Mouse (Mus musculus) forebrain, embryonic 12.5 days (tissue): ENCODE results near the gene Ephb2. TPM values are rescaled to one million over a fixed set of nuclear protein-coding genes. Genes with fewer than 3 reads are reported as not detected.

Experiments
- ATAC-seq: fragments of 200-750 bp; cut with Nextera tagmentation; 2 replicates; pipeline ENCODE4 v1.8.0; 2017; ENCODE audit warnings: moderate TSS enrichment; ENCODE audit not compliant: low FRiP score
- H3K27ac ChIP-seq: fragments of 300-500 bp; sonication (generic); 2 replicates; pipeline ENCODE4 v1.5.1; 2016; ENCODE audit warnings: mild to moderate bottlenecking
- H3K27me3 ChIP-seq: fragments of 300-500 bp; sonication (generic); 2 replicates; pipeline ENCODE4 v1.6.1; 2016; ENCODE audit warnings: mild to moderate bottlenecking
- H3K36me3 ChIP-seq: fragments of 300-500 bp; sonication (generic); replicated peaks from 2 replicates; pipeline ENCODE4 v1.6.1; 2016; ENCODE audit warnings: mild to moderate bottlenecking
- H3K4me1 ChIP-seq: fragments of 300-500 bp; sonication (generic); 2 replicates; pipeline ENCODE4 v1.6.1; 2016
- H3K4me2 ChIP-seq: fragments of 300-500 bp; sonication (generic); 2 replicates; pipeline ENCODE4 v1.6.1; 2016; ENCODE audit warnings: mild to moderate bottlenecking, moderate library complexity
- H3K4me3 ChIP-seq: fragments of 300-500 bp; sonication (generic); replicated peaks from 2 replicates; pipeline ENCODE4 v1.5.1; 2016; ENCODE audit warnings: mild to moderate bottlenecking
- H3K9ac ChIP-seq: fragments of 300-500 bp; sonication (generic); 2 replicates; pipeline ENCODE4 v1.6.1; 2016; ENCODE audit warnings: mild to moderate bottlenecking
- H3K9me3 ChIP-seq: fragments of 300-500 bp; sonication (generic); 2 replicates; pipeline ENCODE4 v1.6.1; 2016
- WGBS: fragments of 180-500 bp; shearing (Covaris S2); methylation state at CpG from one replicate; pipeline ENCODE4 v1.1.7; 2016; 5-methylcytosine and 5-hydroxymethylcytosine counted together
- polyA plus RNA-seq: library from polyadenylated mRNA; unstranded; fragments of >200 nt; fragmentation: Nextera tagmentation; extraction: Ambion mirVana; gene quantifications from 2 replicates; pipeline ENCODE4 v1.2.1, GENCODE M21; 2016

Ephb2 gene
- polyA plus RNA-seq, 1 experiment from 2014 or later: 30.2 TPM

GRCm38 (mm10) chr4:136685431-136685869 is 150.3 kb downstream of the Ephb2 start:
- Histone ChIP-seq H3K27ac (no peak overlapping the region), H3K4me1 (peaks cover 24% of the 10 kb centered on the region), H3K27me3 (no peaks in the 10 kb centered on the region), H3K36me3 (peaks cover 57% of the 10 kb centered on the region), H3K9ac (no peak overlapping the region), H3K4me3 (no peak overlapping the region), H3K9me3 (no peaks in the 10 kb centered on the region), H3K4me2 (no peak overlapping the region)
- no peak for ATAC-seq
- 51% methylated on average over 10 of the region's 10 CpGs for WGBS

GRCm38 (mm10) chr4:136684485-136684884 is 151.3 kb downstream of the Ephb2 start:
- no peak overlapping the region for H3K9ac ChIP-seq
- ATAC-seq: 0 out of 2 replicates have a peak, but pooled peaks have one; percentile 20
- H3K4me2 ChIP-seq: no peak overlapping the region
- H3K4me3 ChIP-seq: no peak overlapping the region
- H3K9me3 ChIP-seq: no peaks in the 10 kb centered on the region
- H3K4me1 ChIP-seq: peaks cover 33% of the 10 kb centered on the region
- peaks cover 53% of the 10 kb centered on the region for H3K36me3 ChIP-seq
- 85% methylated on average over 6 of the region's 6 CpGs for WGBS
- no peak overlapping the region for H3K27ac ChIP-seq
- no peaks in the 10 kb centered on the region for H3K27me3 ChIP-seq

GRCm38 (mm10) chr4:136680641-136681040 is 155.1 kb downstream of the Ephb2 start:
- Histone ChIP-seq H3K4me1 (peaks cover 37% of the 10 kb centered on the region), H3K9ac (no peak overlapping the region), H3K4me3 (no peak overlapping the region), H3K9me3 (no peaks in the 10 kb centered on the region), H3K27ac (peak overlapping the region; percentile 51), H3K4me2 (no peak overlapping the region), H3K27me3 (no peaks in the 10 kb centered on the region), H3K36me3 (peaks cover 55% of the 10 kb centered on the region)
- 77% methylated on average over 14 of the region's 14 CpGs for WGBS
- no peak for ATAC-seq

- no peak overlapping the region for H3K4me2 ChIP-seq
- H3K9me3 ChIP-seq: no peaks in the 10 kb centered on the region
- H3K27ac ChIP-seq: 0 out of 2 replicates have a peak overlapping the region, but pooled peaks have one; percentile 2
- 90% methylated on average over 8 of the region's 8 CpGs for WGBS
- peaks cover 37% of the 10 kb centered on the region for H3K4me1 ChIP-seq
- H3K4me3 ChIP-seq: no peak overlapping the region
- no peak overlapping the region for H3K9ac ChIP-seq
- no peaks in the 10 kb centered on the region for H3K27me3 ChIP-seq
- ATAC-seq: no peak
- peaks cover 62% of the 10 kb centered on the region for H3K36me3 ChIP-seq
Measured at GRCm38 (mm10) chr4:136679221-136679620, 156.6 kb downstream of the Ephb2 start.

GRCm38 (mm10) chr4:136678480-136678879 is 157.3 kb downstream of the Ephb2 start:
- Histone ChIP-seq H3K4me2 (no peak overlapping the region), H3K9me3 (no peaks in the 10 kb centered on the region), H3K4me1 (peaks cover 37% of the 10 kb centered on the region), H3K27me3 (no peaks in the 10 kb centered on the region), H3K4me3 (no peak overlapping the region), H3K27ac (0 out of 2 replicates have a peak overlapping the region, but pooled peaks have one; percentile 51), H3K9ac (no peak overlapping the region), H3K36me3 (peaks cover 62% of the 10 kb centered on the region)
- peak; percentile 36; the same call in 1 of the 2 replicates for ATAC-seq
- 5% methylated on average over 3 of the region's 3 CpGs for WGBS

- Histone ChIP-seq H3K27ac (no peak overlapping the region), H3K27me3 (no peaks in the 10 kb centered on the region), H3K4me2 (no peak overlapping the region), H3K4me1 (peaks cover 13% of the 10 kb centered on the region; the same call in 1 of the 2 replicates), H3K36me3 (peaks cover 69% of the 10 kb centered on the region), H3K9me3 (no peaks in the 10 kb centered on the region), H3K4me3 (no peak overlapping the region), H3K9ac (no peak overlapping the region)
- WGBS: 94% methylated on average over 9 of the region's 9 CpGs
- ATAC-seq: no peak
Measured at GRCm38 (mm10) chr4:136675439-136675838, 160.3 kb downstream of the Ephb2 start.

GRCm38 (mm10) chr4:136672335-136673090 is 163.3 kb downstream of the Ephb2 start:
- H3K27ac ChIP-seq: no peak overlapping the region
- ATAC-seq: no peak
- no peaks in the 10 kb centered on the region for H3K9me3 ChIP-seq
- no peaks in the 10 kb centered on the region for H3K27me3 ChIP-seq
- no peak overlapping the region for H3K4me2 ChIP-seq
- H3K4me3 ChIP-seq: no peak overlapping the region
- H3K36me3 ChIP-seq: peaks cover 90% of the 10 kb centered on the region
- 90% methylated on average over 19 of the region's 19 CpGs for WGBS
- H3K9ac ChIP-seq: no peak overlapping the region
- H3K4me1 ChIP-seq: no peaks in the 10 kb centered on the region; the same call in 1 of the 2 replicates

- H3K36me3 ChIP-seq: peaks cover 82% of the 10 kb centered on the region
- H3K4me1 ChIP-seq: no peaks in the 10 kb centered on the region
- H3K9ac ChIP-seq: no peak overlapping the region
- H3K9me3 ChIP-seq: 0 out of 2 replicates have a peak, but pooled peaks cover 7% of the 10 kb centered on the region
- ATAC-seq: no peak
- no peaks in the 10 kb centered on the region for H3K27me3 ChIP-seq
- H3K4me2 ChIP-seq: no peak overlapping the region
- H3K27ac ChIP-seq: no peak overlapping the region
- no peak overlapping the region for H3K4me3 ChIP-seq
- 73% methylated on average over 10 of the region's 10 CpGs for WGBS
Measured at GRCm38 (mm10) chr4:136667757-136668156, 168.0 kb downstream of the Ephb2 start.

- no peaks in the 10 kb centered on the region for H3K27me3 ChIP-seq
- no peak overlapping the region for H3K4me2 ChIP-seq
- no peak overlapping the region for H3K27ac ChIP-seq
- 73% methylated on average over 4 of the region's 4 CpGs for WGBS
- no peak for ATAC-seq
- H3K9ac ChIP-seq: no peak overlapping the region
- no peaks in the 10 kb centered on the region for H3K4me1 ChIP-seq
- peaks cover 76% of the 10 kb centered on the region for H3K36me3 ChIP-seq
- 0 out of 2 replicates have a peak, but pooled peaks cover 7% of the 10 kb centered on the region for H3K9me3 ChIP-seq
- H3K4me3 ChIP-seq: no peak overlapping the region
Measured at GRCm38 (mm10) chr4:136666002-136666401, 169.8 kb downstream of the Ephb2 start.

GRCm38 (mm10) chr4:136665068-136665467 is 170.7 kb downstream of the Ephb2 start:
- Histone ChIP-seq H3K4me1 (no peaks in the 10 kb centered on the region), H3K4me2 (no peak overlapping the region), H3K36me3 (peaks cover 78% of the 10 kb centered on the region), H3K27me3 (no peaks in the 10 kb centered on the region), H3K27ac (no peak overlapping the region; the same call in 1 of the 2 replicates), H3K4me3 (no peak overlapping the region), H3K9ac (no peak overlapping the region), H3K9me3 (0 out of 2 replicates have a peak, but pooled peaks cover 7% of the 10 kb centered on the region)
- ATAC-seq: no peak
- WGBS: 82% methylated on average over 9 of the region's 9 CpGs

GRCm38 (mm10) chr4:136657914-136658313 is 177.9 kb downstream of the Ephb2 start:
- no peak for ATAC-seq
- Histone ChIP-seq H3K4me2 (no peak overlapping the region), H3K4me3 (no peak overlapping the region), H3K9me3 (no peaks in the 10 kb centered on the region), H3K9ac (no peak overlapping the region), H3K27me3 (no peaks in the 10 kb centered on the region), H3K4me1 (peaks cover 5% of the 10 kb centered on the region), H3K36me3 (peaks cover 84% of the 10 kb centered on the region), H3K27ac (no peak overlapping the region)
- 76% methylated on average over 3 of the region's 3 CpGs for WGBS

- Histone ChIP-seq H3K9ac (no peak overlapping the region), H3K27me3 (no peaks in the 10 kb centered on the region), H3K4me1 (peaks cover 28% of the 10 kb centered on the region), H3K4me3 (no peak overlapping the region), H3K9me3 (no peaks in the 10 kb centered on the region), H3K27ac (no peak overlapping the region), H3K36me3 (peaks cover 49% of the 10 kb centered on the region), H3K4me2 (no peak overlapping the region)
- no peak for ATAC-seq
- WGBS: 87% methylated on average over 10 of the region's 10 CpGs
Measured at GRCm38 (mm10) chr4:136653692-136654234, 182.0 kb downstream of the Ephb2 start.
